Mouse (Mus musculus) E14TG2a.4 (cell line): ENCODE measurements around the gene Npas3.

ENCODE experiments used
- CTCF ChIP-seq: conservative IDR thresholded peaks from 2 replicates; pipeline ENCODE4 v1.5.1; 2014; ENCODE audit warnings: low read length
- NANOG ChIP-seq: IDR thresholded peaks from 2 replicates; pipeline ENCODE4 v1.6.1; 2014; ENCODE audit warnings: borderline replicate concordance, low read length, mixed read lengths
- POU5F1 ChIP-seq: IDR thresholded peaks from 2 replicates; pipeline ENCODE4 v1.6.1; 2014; ENCODE audit warnings: low read length, borderline replicate concordance

GRCm38 (mm10) chr12:53981575-53982507 lies 733.4 kb downstream of the Npas3 start:
- TF ChIP-seq CTCF = no peak
- TF ChIP-seq POU5F1 = 0 out of 2 replicates have a peak, but pooled peaks have one; percentile 10
- peak; percentile 67; the same call in 1 of the 2 replicates for TF ChIP-seq NANOG
